Mouse (Mus musculus): Measurements from ENCODE around the gene Amotl1. TPM values are rescaled to one million over a fixed set of nuclear protein-coding genes. Genes with fewer than 3 reads are reported as not detected.

Gene Amotl1
- polyA plus RNA-seq, 1 experiment = not detected

GRCm38 (mm10) chr9:14533659-14534058, 111.2 kb downstream of the Amotl1 start:
- Histone ChIP-seq H3K9me3 (peaks cover 15% of the 10 kb centered on the region), H3K4me3 (replicated peaks) (no peak overlapping the region), H3K36me3 (replicated peaks; ENCODE audit: low read length) (no peaks in the 10 kb centered on the region), H3K4me1 (no peaks in the 10 kb centered on the region), H3K27me3 (replicated peaks) (peaks cover 31% of the 10 kb centered on the region)
- TF ChIP-seq FLI1 (IDR thresholded peaks at IDR 0.05; ENCODE audit: low read length) = no peak
- TF ChIP-seq GATA1 (IDR thresholded peaks at IDR 0.05; ENCODE audit: borderline replicate concordance, low read length) = no peak

GRCm38 (mm10) chr9:14532283-14532682, 112.6 kb downstream of the Amotl1 start:
- no peak for TF ChIP-seq GATA1 (IDR thresholded peaks at IDR 0.05; ENCODE audit: borderline replicate concordance, low read length)
- no peak for TF ChIP-seq FLI1 (IDR thresholded peaks at IDR 0.05; ENCODE audit: low read length)

GRCm38 (mm10) chr9:14530004-14530403, 114.9 kb downstream of the Amotl1 start:
- Histone ChIP-seq H3K36me3 (replicated peaks; ENCODE audit: low read length) (no peaks in the 10 kb centered on the region), H3K27me3 (replicated peaks) (peaks cover 38% of the 10 kb centered on the region), H3K4me3 (replicated peaks) (no peak overlapping the region), H3K4me1 (no peaks in the 10 kb centered on the region), H3K9me3 (peaks cover 13% of the 10 kb centered on the region)
- TF ChIP-seq FLI1 (IDR thresholded peaks at IDR 0.05; ENCODE audit: low read length) (no peak), GATA1 (IDR thresholded peaks at IDR 0.05; ENCODE audit: borderline replicate concordance, low read length) (no peak)

More at GRCm38 (mm10) chr9:14532283-14532682, 112.6 kb downstream of the Amotl1 start:
- Histone ChIP-seq H3K4me1 (no peaks in the 10 kb centered on the region), H3K9me3 (peaks cover 13% of the 10 kb centered on the region), H3K27me3 (replicated peaks) (peaks cover 30% of the 10 kb centered on the region), H3K36me3 (replicated peaks; ENCODE audit: low read length) (no peaks in the 10 kb centered on the region), H3K4me3 (replicated peaks) (no peak overlapping the region)

GRCm38 (mm10) chr9:14523408-14524043, 121.3 kb downstream of the Amotl1 start:
- peaks cover 24% of the 10 kb centered on the region for H3K27me3 ChIP-seq (replicated peaks)
- H3K36me3 ChIP-seq (replicated peaks; ENCODE audit: low read length) = no peaks in the 10 kb centered on the region
- peaks cover 36% of the 10 kb centered on the region for H3K4me1 ChIP-seq
- H3K4me3 ChIP-seq (replicated peaks) = no peak overlapping the region
- TF ChIP-seq FLI1 (IDR thresholded peaks at IDR 0.05; ENCODE audit: low read length) (no peak), GATA1 (IDR thresholded peaks at IDR 0.05; ENCODE audit: borderline replicate concordance, low read length) (no peak)
- no peaks in the 10 kb centered on the region for H3K9me3 ChIP-seq

GRCm38 (mm10) chr9:14521695-14522094, 123.2 kb downstream of the Amotl1 start:
- H3K27me3 ChIP-seq (replicated peaks) = peaks cover 21% of the 10 kb centered on the region
- TF ChIP-seq FLI1 (IDR thresholded peaks at IDR 0.05; ENCODE audit: low read length) (no peak), GATA1 (IDR thresholded peaks at IDR 0.05; ENCODE audit: borderline replicate concordance, low read length) (no peak)
- H3K4me3 ChIP-seq (replicated peaks) = no peak overlapping the region
- no peaks in the 10 kb centered on the region for H3K9me3 ChIP-seq
- no peaks in the 10 kb centered on the region for H3K36me3 ChIP-seq (replicated peaks; ENCODE audit: low read length)
- H3K4me1 ChIP-seq = peaks cover 36% of the 10 kb centered on the region

GRCm38 (mm10) chr9:14520971-14521670, 123.7 kb downstream of the Amotl1 start:
- H3K36me3 ChIP-seq (replicated peaks; ENCODE audit: low read length) = no peaks in the 10 kb centered on the region

GRCm38 (mm10) chr9:14518105-14518504, 126.8 kb downstream of the Amotl1 start:
- H3K4me1 ChIP-seq = peaks cover 32% of the 10 kb centered on the region

More at GRCm38 (mm10) chr9:14520971-14521670, 123.7 kb downstream of the Amotl1 start:
- peaks cover 18% of the 10 kb centered on the region for H3K27me3 ChIP-seq (replicated peaks)
- no peak for TF ChIP-seq GATA1 (IDR thresholded peaks at IDR 0.05; ENCODE audit: borderline replicate concordance, low read length)
- TF ChIP-seq FLI1 (IDR thresholded peaks at IDR 0.05; ENCODE audit: low read length) = no peak
- no peak overlapping the region for H3K4me3 ChIP-seq (replicated peaks)
- H3K9me3 ChIP-seq = no peaks in the 10 kb centered on the region
- H3K4me1 ChIP-seq = peaks cover 36% of the 10 kb centered on the region

GRCm38 (mm10) chr9:14517296-14517695, 127.6 kb downstream of the Amotl1 start:
- Histone ChIP-seq H3K4me1 (peaks cover 25% of the 10 kb centered on the region), H3K36me3 (replicated peaks; ENCODE audit: low read length) (peaks cover 30% of the 10 kb centered on the region), H3K9me3 (no peaks in the 10 kb centered on the region), H3K4me3 (replicated peaks) (no peak overlapping the region), H3K27me3 (replicated peaks) (peaks cover 1% of the 10 kb centered on the region)
- no peak for TF ChIP-seq FLI1 (IDR thresholded peaks at IDR 0.05; ENCODE audit: low read length)
- TF ChIP-seq GATA1 (IDR thresholded peaks at IDR 0.05; ENCODE audit: borderline replicate concordance, low read length) = no peak

More at GRCm38 (mm10) chr9:14518105-14518504, 126.8 kb downstream of the Amotl1 start:
- TF ChIP-seq GATA1 (IDR thresholded peaks at IDR 0.05; ENCODE audit: borderline replicate concordance, low read length) = no peak
- TF ChIP-seq FLI1 (IDR thresholded peaks at IDR 0.05; ENCODE audit: low read length) = no peak
- peaks cover 22% of the 10 kb centered on the region for H3K36me3 ChIP-seq (replicated peaks; ENCODE audit: low read length)
- peaks cover 4% of the 10 kb centered on the region for H3K27me3 ChIP-seq (replicated peaks)
- H3K9me3 ChIP-seq = no peaks in the 10 kb centered on the region
- no peak overlapping the region for H3K4me3 ChIP-seq (replicated peaks)

GRCm38 (mm10) chr9:14512633-14513445, 132.0 kb downstream of the Amotl1 start:
- H3K27me3 ChIP-seq (replicated peaks) = no peaks in the 10 kb centered on the region
- no peaks in the 10 kb centered on the region for H3K9me3 ChIP-seq
- H3K4me1 ChIP-seq = no peaks in the 10 kb centered on the region
- TF ChIP-seq GATA1 (IDR thresholded peaks at IDR 0.05; ENCODE audit: borderline replicate concordance, low read length) = no peak
- TF ChIP-seq FLI1 (IDR thresholded peaks at IDR 0.05; ENCODE audit: low read length) = no peak
- H3K4me3 ChIP-seq (replicated peaks) = no peak overlapping the region
- peaks cover 71% of the 10 kb centered on the region for H3K36me3 ChIP-seq (replicated peaks; ENCODE audit: low read length)
